Mouse (Mus musculus) R1 (cell line): ENCODE results near the gene Spata20.

Experiments
- DNase-seq: peaks from one replicate; pipeline ENCODE4 v3.0.0-alpha.2; 2018; ENCODE audit warnings: low read depth, low spot score

Gene Spata20

GRCm38 (mm10) chr11:94454756-94455155 lies 31.2 kb downstream of the Spata20 start:
- DNase-seq, result no peak

- no peak for DNase-seq
Observed at GRCm38 (mm10) chr11:94451091-94451773, 34.7 kb downstream of the Spata20 start.

- DNase-seq, result no peak
Observed at GRCm38 (mm10) chr11:94449886-94450285, 36.1 kb downstream of the Spata20 start.

- DNase-seq, result no peak
Observed at GRCm38 (mm10) chr11:94449239-94449638, 36.7 kb downstream of the Spata20 start.

- no peak for DNase-seq
Observed at GRCm38 (mm10) chr11:94447017-94447416, 39.0 kb downstream of the Spata20 start.

- DNase-seq, result no peak
Observed at GRCm38 (mm10) chr11:94445300-94445699, 40.7 kb downstream of the Spata20 start.

GRCm38 (mm10) chr11:94444829-94445228 lies 41.1 kb downstream of the Spata20 start:
- no peak for DNase-seq

GRCm38 (mm10) chr11:94441752-94442151 lies 44.2 kb downstream of the Spata20 start:
- DNase-seq, result no peak

- DNase-seq, result no peak
Observed at GRCm38 (mm10) chr11:94441122-94441521, 44.9 kb downstream of the Spata20 start.

GRCm38 (mm10) chr11:94440421-94440820 lies 45.6 kb downstream of the Spata20 start:
- no peak for DNase-seq

- no peak for DNase-seq
Observed at GRCm38 (mm10) chr11:94429011-94429651, 56.8 kb downstream of the Spata20 start.
